Mouse (Mus musculus) brain, adult 2 months (tissue): ENCODE measurements around the gene Map6.

ENCODE experiments used
- DNase-seq: peaks from one replicate; pipeline ENCODE4 v3.0.0; 2011; ENCODE audit warnings: low read depth, low spot score

The Map6 gene

GRCm38 (mm10) chr7:99267251-99267896 is at the start of gene Map6:
Map6 (plus strand) TSS chr7:99267447.
- DNase-seq: peak; percentile 97

GRCm38 (mm10) chr7:99224225-99224624 is 43.0 kb upstream of the Map6 start:
- peak; percentile 46 for DNase-seq

- no peak for DNase-seq
These were observed 42.5 kb upstream of the Map6 start for GRCm38 (mm10) chr7:99224648-99225190.

GRCm38 (mm10) chr7:99225421-99225820 is 41.8 kb upstream of the Map6 start:
- peak; percentile 22 for DNase-seq

GRCm38 (mm10) chr7:99226662-99227061 is 40.6 kb upstream of the Map6 start:
- no peak for DNase-seq

GRCm38 (mm10) chr7:99227267-99227666 is 40.0 kb upstream of the Map6 start:
- no peak for DNase-seq

- DNase-seq: no peak
These were observed 38.4 kb upstream of the Map6 start for GRCm38 (mm10) chr7:99228825-99229224.

- DNase-seq: peak; percentile 71
These were observed 37.8 kb upstream of the Map6 start for GRCm38 (mm10) chr7:99229411-99229810.

GRCm38 (mm10) chr7:99230061-99230747 is 37.0 kb upstream of the Map6 start:
- DNase-seq: no peak

GRCm38 (mm10) chr7:99232571-99232970 is 34.7 kb upstream of the Map6 start:
- DNase-seq: no peak

- no peak for DNase-seq
These were observed 32.3 kb upstream of the Map6 start for GRCm38 (mm10) chr7:99234916-99235315.

- DNase-seq: no peak
These were observed 31.6 kb upstream of the Map6 start for GRCm38 (mm10) chr7:99235657-99236056.

GRCm38 (mm10) chr7:99236888-99237660 is 30.2 kb upstream of the Map6 start:
- DNase-seq: no peak

GRCm38 (mm10) chr7:99238417-99238816 is 28.8 kb upstream of the Map6 start, which contains the start of gene Mogat2:
Mogat2 (minus strand) TSS chr7:99238619.
- no peak for DNase-seq

- no peak for DNase-seq
These were observed 25.1 kb upstream of the Map6 start for GRCm38 (mm10) chr7:99242097-99242496.

GRCm38 (mm10) chr7:99248157-99248742 is 19.0 kb upstream of the Map6 start:
- DNase-seq: no peak

GRCm38 (mm10) chr7:99248906-99249581 is 18.2 kb upstream of the Map6 start:
- no peak for DNase-seq

- peak; percentile 90 for DNase-seq
These were observed 17.7 kb upstream of the Map6 start for GRCm38 (mm10) chr7:99249582-99249911.

GRCm38 (mm10) chr7:99250386-99250785 is 16.9 kb upstream of the Map6 start:
- no peak for DNase-seq

GRCm38 (mm10) chr7:99255006-99255405 is 12.2 kb upstream of the Map6 start:
- peak; percentile 88 for DNase-seq

GRCm38 (mm10) chr7:99261900-99262299 is 5.3 kb upstream of the Map6 start:
- DNase-seq: no peak
